Mouse (Mus musculus): ENCODE data around the gene Mum1. TPM values are rescaled to one million over a fixed set of nuclear protein-coding genes. Genes with fewer than 3 reads are reported as not detected.

The Mum1 gene
- polyA plus RNA-seq, 1 experiment from 2014 or later: 5.1 TPM

DNA sequence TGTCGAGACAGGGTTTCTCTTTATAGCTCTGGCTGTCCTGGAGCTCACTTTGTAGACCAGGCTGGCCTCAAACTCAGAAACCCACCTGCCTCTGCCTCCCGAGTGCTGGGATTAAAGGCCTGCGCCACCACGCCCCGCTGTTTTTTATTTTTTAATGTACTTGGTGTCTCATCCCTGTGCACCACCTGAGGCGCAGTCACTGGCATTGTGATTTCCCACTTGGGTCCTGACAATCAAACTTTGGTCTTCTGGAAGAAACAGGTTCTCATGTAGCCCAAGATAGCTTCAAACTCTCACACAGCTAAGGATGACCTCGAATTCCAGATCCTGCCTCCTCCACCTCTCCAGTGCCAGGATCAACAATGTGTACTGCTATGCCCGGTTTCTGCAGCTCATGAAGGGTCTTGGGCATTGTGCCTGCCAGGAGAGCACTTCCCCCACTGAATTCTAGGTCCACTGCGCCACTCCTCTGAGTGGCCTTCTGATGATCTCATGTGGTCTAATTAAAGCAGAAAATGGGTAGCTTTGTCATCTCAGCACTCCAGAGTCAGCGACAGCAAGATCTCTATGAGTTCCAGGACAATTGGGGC, 36.6 kb downstream of the Mum1 start:
- peaks cover 10% of the 10 kb centered on the region for H3K36me3 ChIP-seq (ENCODE audit: inconsistent target)
- peak overlapping the region; percentile 91 for H3K27ac ChIP-seq
- peaks cover 38% of the 10 kb centered on the region for H3K79me2 ChIP-seq (ENCODE audit: inconsistent target)
- H3K4me3 ChIP-seq (ENCODE audit: inconsistent target): no peak overlapping the region
- 73% methylated on average over 10 of the region's 10 CpGs for WGBS (ENCODE audit: missing documents)

DNA sequence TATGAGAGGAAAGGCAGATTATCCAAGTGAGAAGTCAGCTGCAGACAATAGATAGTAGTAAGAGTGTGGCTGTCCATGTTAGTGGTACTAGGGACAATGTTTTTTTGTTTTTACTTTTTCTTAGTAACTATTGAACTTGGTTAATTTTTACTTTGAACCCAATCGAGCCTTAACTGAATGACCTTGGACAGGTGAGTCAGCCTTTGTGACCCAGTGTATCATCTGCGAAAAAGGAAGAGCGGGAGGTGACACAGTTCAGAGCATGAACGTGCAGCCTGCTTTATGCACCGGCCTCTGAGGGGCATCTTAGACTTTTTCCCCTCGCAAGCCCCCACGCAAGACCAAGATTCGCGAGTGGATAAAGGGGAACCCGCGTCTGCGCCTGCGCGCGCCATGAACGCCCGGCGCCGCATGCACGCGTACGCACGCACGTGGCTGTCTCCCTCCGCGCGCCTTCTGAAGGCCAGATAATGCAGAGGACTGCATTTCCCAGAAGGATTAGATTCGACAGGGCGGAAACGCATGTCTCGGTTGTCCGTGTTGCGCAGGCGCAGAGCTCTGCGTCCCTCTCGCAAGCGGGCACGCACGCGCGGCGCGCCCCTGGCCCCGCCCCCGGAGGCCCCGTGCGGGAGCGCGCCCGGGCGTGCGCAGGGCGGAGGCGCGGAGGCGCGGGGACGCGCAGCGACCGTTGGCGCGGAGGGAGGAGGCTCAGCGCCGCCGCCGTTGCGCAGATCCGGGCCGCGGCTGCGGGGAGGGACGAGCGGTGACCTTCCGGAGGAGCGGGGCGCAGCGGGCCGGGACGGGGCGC, 38.3 kb downstream of the Mum1 start:
- H3K4me3 ChIP-seq (ENCODE audit: inconsistent target): peak overlapping the region; percentile 92; the same call in 1 of the 2 replicates
- peaks cover 54% of the 10 kb centered on the region for H3K79me2 ChIP-seq (ENCODE audit: inconsistent target)
- 3% methylated on average over 57 of the region's 81 CpGs for WGBS (ENCODE audit: missing documents)
- peak overlapping the region; percentile 91 for H3K27ac ChIP-seq
- H3K36me3 ChIP-seq (ENCODE audit: inconsistent target): no peaks in the 10 kb centered on the region

DNA sequence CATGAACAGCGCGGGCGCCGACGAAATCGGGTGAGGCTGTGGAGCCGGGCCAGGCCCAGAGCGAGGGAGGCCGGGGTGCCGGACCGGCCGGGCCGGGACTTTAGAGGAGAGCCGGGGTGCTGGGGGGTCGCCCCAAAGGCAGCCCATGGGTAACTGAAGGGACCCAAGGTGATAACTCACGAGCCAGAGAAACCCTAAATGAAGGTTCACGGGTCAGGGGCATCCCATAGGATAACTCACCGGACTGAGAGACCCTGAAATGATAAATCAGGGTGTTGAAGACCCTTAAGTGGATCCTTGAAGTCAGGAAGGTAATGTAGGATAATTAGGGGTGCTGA, 38.9 kb downstream of the Mum1 start:
- WGBS (ENCODE audit: missing documents): 2% methylated on average over 12 of the region's 18 CpGs
- H3K27ac ChIP-seq: peak overlapping the region; percentile 73
- no peaks in the 10 kb centered on the region for H3K36me3 ChIP-seq (ENCODE audit: inconsistent target)
- peaks cover 60% of the 10 kb centered on the region for H3K79me2 ChIP-seq (ENCODE audit: inconsistent target)
- H3K4me3 ChIP-seq (ENCODE audit: inconsistent target): peak overlapping the region; percentile 92

DNA sequence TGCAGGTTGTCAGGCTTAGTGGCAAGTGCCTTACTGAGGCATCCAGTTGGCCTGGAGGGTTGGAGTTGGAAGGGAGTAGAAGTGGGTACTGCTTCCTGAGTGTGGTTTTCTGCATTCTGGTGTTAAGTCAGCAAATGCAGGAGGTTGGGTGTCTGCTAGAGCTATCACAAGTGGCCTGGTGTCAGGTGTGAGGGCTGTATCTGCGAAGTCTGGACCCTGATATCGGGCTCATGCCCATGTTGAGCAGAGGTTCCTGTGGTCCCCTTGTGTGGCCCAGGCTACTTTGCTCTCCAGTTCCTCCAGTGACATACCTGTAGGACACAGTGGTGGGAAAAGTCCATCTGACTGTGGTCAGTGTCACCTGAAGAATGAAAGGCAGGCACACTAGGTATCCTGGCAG, 43.9 kb downstream of the Mum1 start:
- peaks cover 12% of the 10 kb centered on the region; the same call in 1 of the 2 replicates for H3K36me3 ChIP-seq (ENCODE audit: inconsistent target)
- H3K79me2 ChIP-seq (ENCODE audit: inconsistent target): peaks cover 100% of the 10 kb centered on the region
- no peak overlapping the region for H3K4me3 ChIP-seq (ENCODE audit: inconsistent target)
- peak overlapping the region; percentile 34; the same call in 1 of the 2 replicates for H3K27ac ChIP-seq
- WGBS (ENCODE audit: missing documents): 47% methylated on average over 2 of the region's 2 CpGs

DNA sequence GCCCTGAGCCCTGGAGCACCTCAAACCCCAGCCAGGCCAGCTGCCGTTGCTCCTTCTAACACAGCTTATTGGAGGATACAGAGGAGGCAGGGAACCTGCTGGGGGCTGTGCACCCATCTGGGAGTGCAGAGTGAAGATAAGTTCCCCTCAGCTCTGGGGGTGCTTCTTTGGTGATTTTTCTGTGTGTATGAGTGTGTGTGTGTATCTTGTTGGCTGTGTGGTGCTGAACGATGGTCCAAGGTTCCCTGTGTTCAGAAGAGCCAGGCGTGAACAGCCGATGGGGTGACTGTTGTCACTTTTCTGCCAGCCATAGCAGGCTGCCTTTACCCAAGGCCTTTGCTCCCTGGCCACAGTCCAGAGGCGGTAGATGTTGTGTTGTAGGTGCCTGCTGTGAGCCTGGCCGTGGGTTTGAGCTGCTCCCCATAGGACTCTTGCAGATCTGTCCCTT, 44.5 kb downstream of the Mum1 start:
- Histone ChIP-seq H3K27ac (peak overlapping the region; percentile 34), H3K4me3 (ENCODE audit: inconsistent target) (no peak overlapping the region), H3K36me3 (ENCODE audit: inconsistent target) (peaks cover 17% of the 10 kb centered on the region), H3K79me2 (ENCODE audit: inconsistent target) (peaks cover 100% of the 10 kb centered on the region)
- 42% methylated on average over 6 of the region's 6 CpGs for WGBS (ENCODE audit: missing documents)

DNA sequence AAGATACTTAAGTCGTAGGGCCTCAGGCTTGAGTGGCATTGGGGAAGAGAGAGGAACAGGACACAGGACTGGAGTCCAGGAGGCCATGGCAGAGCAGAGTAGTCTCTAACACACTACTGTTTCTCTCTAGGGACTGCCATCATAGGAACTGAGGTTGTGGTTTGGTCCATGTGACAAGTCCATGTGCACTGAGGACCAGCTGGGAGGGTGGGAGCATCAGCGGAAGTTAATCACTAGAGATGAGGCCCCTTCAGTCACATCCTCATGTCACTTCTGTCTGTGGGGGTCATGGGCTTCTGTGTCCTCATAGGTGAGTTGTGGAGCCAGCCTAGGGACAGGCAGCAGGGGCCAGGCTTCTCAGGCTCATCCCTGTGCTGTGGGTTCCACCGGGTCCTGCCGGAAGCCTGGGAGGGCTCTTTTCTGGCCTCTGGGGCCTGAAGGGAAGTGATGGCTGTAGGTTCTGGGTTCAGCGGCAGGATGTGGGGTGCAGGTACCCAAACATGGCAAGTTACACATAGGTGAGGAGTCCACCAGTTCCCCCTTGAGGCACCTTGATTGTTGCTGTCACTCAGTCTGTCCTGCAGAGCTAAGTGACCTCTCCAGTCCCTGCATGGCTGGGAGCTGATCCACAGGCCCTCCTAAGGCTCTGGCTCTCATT, 45.1 kb downstream of the Mum1 start:
- 33% methylated on average over 5 of the region's 5 CpGs for WGBS (ENCODE audit: missing documents)
- Histone ChIP-seq H3K27ac (peak overlapping the region; percentile 34), H3K79me2 (ENCODE audit: inconsistent target) (peaks cover 99% of the 10 kb centered on the region), H3K36me3 (ENCODE audit: inconsistent target) (peaks cover 22% of the 10 kb centered on the region), H3K4me3 (ENCODE audit: inconsistent target) (no peak overlapping the region)

DNA sequence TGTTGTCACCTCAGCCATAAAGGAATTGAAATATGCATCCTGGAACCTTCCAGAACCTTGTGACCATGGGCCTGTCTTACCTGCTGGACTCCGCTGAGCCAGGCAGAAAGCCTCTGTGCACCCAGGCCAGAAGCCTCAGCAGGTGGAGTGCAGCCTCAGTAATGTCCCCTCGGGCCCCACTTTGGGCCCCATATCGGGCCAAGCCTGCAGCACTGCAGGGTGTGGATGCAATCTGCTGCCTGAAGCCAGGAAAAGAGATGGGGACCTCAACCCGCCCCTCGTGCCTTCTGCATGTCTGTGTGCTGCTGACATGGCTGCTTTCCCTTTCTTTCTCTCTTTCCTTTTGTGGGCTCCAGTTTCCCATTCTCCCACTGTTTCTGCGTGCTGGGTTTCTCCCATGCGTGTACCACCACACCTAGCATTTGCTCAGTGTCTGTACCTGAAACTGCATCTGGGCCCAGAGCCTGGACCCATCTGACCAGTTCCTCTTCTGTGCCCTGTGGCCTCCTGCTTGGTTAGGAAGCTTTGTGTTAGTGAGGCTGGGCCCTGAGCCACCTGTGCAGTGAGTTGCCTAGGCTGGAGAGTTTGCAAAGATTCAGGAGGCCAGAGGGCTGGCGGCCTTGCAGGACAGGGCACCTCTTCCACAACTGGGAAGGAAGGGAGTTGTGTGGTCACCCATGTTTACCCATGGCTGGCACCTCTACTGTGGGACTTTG, 45.8 kb downstream of the Mum1 start:
- Histone ChIP-seq H3K4me3 (ENCODE audit: inconsistent target) (no peak overlapping the region), H3K79me2 (ENCODE audit: inconsistent target) (peaks cover 92% of the 10 kb centered on the region), H3K27ac (no peak overlapping the region), H3K36me3 (ENCODE audit: inconsistent target) (peaks cover 28% of the 10 kb centered on the region)
- WGBS (ENCODE audit: missing documents): 81% methylated on average over 8 of the region's 8 CpGs

DNA sequence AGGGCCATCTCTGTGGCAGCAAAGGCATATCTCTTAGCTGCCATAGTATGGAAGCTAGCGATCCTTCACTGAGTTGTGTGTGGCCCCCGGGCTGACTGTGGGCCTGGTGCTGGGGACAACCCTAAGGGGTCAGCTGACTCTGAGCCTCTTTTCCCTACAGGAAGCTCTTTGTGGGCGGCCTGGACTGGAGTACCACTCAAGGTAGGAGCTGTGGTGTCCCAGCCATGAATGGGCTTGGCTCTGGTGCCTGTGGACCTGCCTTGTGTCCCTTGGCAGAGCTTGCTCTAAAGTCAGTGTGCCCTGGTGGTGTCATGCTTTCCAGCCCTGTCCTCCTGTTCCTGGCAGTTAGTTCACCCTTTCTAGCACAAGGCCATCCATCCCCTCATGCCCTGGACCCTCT, 47.6 kb downstream of the Mum1 start:
- H3K79me2 ChIP-seq (ENCODE audit: inconsistent target): peaks cover 74% of the 10 kb centered on the region
- no peak overlapping the region for H3K27ac ChIP-seq
- 77% methylated on average over 3 of the region's 3 CpGs for WGBS (ENCODE audit: missing documents)
- H3K36me3 ChIP-seq (ENCODE audit: inconsistent target): peaks cover 46% of the 10 kb centered on the region
- H3K4me3 ChIP-seq (ENCODE audit: inconsistent target): no peak overlapping the region

DNA sequence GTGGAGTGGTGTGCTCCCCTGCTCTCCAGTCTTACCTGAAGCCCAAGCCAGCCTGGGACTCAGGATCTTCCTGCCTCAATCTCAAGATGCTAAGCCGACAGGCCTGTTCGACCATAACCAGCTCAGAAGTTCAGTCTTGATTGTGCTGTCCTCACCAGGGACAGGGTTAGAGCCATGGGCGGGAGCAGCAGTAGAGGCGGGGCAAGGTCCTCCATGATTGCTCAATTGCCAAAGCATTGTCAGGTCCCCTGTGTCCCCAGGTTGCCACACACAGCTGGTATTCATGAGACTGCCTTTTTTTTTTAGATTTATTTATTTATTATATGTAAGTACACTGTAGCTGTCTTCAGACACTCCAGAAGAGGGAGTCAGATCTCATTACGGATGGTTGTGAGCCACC, 50.0 kb downstream of the Mum1 start:
- H3K79me2 ChIP-seq (ENCODE audit: inconsistent target): peaks cover 50% of the 10 kb centered on the region
- H3K4me3 ChIP-seq (ENCODE audit: inconsistent target): no peak overlapping the region
- H3K36me3 ChIP-seq (ENCODE audit: inconsistent target): peaks cover 67% of the 10 kb centered on the region
- H3K27ac ChIP-seq: no peak overlapping the region
- 89% methylated on average over 4 of the region's 5 CpGs for WGBS (ENCODE audit: missing documents)

DNA sequence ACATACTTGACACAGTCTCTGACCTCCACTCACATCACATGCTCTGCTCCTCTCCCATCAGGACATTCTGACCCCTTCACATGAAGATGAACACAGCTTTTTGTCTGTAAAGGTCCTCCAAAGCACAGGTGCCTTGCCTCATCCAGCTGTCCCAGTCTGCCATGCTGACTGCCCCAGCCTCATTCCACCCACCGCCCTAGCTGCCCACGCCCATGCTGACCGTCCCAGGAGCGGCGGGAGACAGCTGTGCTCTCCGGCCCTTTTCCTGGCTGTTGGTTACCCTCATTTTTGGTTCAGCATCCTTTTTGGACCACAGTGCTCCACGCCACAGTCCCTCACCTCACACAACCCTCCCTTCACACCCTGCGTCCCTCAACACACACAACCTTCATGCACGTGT, 52.2 kb downstream of the Mum1 start:
- peaks cover 76% of the 10 kb centered on the region for H3K36me3 ChIP-seq (ENCODE audit: inconsistent target)
- 98% methylated on average over 9 of the region's 9 CpGs for WGBS (ENCODE audit: missing documents)
- H3K4me3 ChIP-seq (ENCODE audit: inconsistent target): no peak overlapping the region
- peaks cover 29% of the 10 kb centered on the region for H3K79me2 ChIP-seq (ENCODE audit: inconsistent target)
- no peak overlapping the region for H3K27ac ChIP-seq

DNA sequence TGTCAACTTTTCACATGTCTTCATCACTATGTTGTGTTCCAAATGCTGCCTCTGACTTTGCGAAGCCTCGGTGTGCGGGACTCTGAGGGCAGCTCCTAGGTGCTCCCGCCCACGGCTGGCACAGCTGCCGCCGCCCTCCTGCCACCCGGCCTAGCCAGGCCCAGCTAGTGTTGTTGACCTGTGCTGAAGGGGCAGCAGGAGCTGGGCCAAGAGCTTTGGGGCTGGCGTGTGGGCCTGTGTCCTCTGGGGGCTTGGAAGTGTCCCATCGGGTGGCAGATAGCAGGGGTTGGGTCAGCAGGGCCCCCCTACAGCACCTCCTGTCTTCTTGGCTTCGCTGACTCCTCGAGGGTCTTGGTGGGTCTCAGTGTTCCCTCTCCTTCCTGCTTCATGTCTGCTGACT, 53.0 kb downstream of the Mum1 start:
- no peak overlapping the region for H3K4me3 ChIP-seq (ENCODE audit: inconsistent target)
- no peak overlapping the region for H3K27ac ChIP-seq
- WGBS (ENCODE audit: missing documents): 96% methylated on average over 11 of the region's 12 CpGs
- H3K36me3 ChIP-seq (ENCODE audit: inconsistent target): peaks cover 77% of the 10 kb centered on the region
- H3K79me2 ChIP-seq (ENCODE audit: inconsistent target): peaks cover 20% of the 10 kb centered on the region

DNA sequence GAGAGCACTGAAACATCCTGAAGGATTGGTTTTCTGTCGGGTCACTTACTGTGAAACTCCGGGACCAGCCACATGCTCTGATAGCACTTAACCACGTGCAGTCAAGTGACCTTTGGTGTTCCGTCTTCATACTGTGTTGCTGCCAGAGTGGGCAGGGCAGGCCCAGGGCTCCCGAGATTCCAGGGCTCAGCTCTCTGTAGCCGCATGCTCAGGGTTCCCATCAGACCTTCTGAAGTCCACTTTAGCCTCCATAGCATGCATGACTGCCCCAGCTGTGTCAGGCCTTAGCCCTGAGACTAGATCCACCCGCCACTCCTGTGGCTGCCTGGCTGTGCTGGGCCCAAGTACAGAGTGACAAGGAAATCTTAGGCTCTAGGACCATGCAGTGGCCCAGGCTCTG, 55.1 kb downstream of the Mum1 start:
- H3K36me3 ChIP-seq (ENCODE audit: inconsistent target): peaks cover 81% of the 10 kb centered on the region
- H3K79me2 ChIP-seq (ENCODE audit: inconsistent target): no peaks in the 10 kb centered on the region; the same call in 1 of the 2 replicates
- WGBS (ENCODE audit: missing documents): 99% methylated on average over 7 of the region's 7 CpGs
- no peak overlapping the region for H3K4me3 ChIP-seq (ENCODE audit: inconsistent target)
- H3K27ac ChIP-seq: no peak overlapping the region

DNA sequence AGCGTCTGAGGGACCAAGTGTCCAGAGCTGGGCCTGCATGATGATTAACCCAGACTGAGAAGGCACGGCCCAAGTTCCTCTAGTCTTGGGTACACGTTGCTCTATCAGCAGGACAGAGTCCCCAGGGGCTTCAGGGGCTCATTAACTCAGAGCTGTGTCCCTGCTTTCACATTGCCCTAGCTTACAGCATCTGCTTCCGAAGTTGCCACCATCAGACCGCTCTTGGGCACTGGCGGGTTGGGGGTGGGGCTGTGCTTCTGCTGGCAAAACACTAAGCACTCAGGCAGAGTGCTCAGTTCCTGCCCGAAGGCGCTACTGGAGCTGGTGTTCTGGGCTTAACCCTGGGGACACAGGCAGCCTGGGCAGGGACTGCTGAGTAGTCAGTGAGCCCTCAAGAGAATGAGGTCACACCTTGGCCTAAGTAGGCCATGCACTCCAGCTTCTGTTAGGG, 55.7 kb downstream of the Mum1 start:
- no peak overlapping the region for H3K4me3 ChIP-seq (ENCODE audit: inconsistent target)
- WGBS (ENCODE audit: missing documents): 75% methylated on average over 6 of the region's 8 CpGs
- no peak overlapping the region for H3K27ac ChIP-seq
- H3K79me2 ChIP-seq (ENCODE audit: inconsistent target): no peaks in the 10 kb centered on the region
- peaks cover 77% of the 10 kb centered on the region for H3K36me3 ChIP-seq (ENCODE audit: inconsistent target)
